8 mouse cellular contexts compared by ENCODE assay signal in the genomic region with DNA sequence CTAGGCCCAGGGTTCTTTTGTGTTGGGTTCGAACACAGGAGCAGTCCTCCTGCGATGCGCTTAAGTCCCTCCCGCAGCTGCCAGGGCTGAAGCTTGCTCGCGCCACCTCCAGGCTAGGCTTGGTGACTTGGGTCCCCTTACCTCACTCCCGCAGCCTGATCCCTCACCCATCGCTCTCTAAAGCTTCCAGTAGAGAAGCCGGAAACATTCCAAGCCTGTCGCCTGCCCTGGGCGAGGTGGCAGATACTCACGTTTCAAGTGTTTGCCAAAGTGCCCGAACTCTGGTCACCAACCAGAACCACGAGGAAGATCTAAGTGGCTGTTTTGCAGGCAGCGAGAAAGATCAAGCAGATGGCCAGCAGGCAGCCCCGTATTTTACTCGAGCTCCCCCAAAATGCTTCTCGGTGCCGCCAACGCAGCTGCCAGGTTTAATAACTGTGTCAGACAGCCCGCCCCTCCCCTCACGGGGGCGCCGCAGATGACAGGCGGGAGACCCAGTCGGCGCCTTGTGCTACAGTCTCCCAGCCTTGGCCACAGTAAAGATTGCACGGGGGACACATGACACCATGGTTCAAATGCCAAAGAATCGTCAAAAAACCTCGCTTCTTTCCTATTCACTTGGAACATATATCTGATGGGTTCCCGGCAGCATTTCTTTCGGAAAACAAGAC. TPM values are rescaled to one million over a fixed set of nuclear protein-coding genes. Genes with fewer than 3 reads are reported as not detected.
A peak's percentile ranks its signal among the peaks of the same experiment; 100 is the strongest.
DNase-seq lines count a peak whose midpoint lies in the region; ATAC-seq lines count a peak whose summit lies in the region.

No protein-coding gene starts in this region.

- H3K27me3 ChIP-seq in intestine, embryonic 14.5 days (replicated peaks; ENCODE audit: control insufficient read depth, insufficient read depth, low read length), result peaks cover 39% of the 10 kb centered on the region

- peak overlapping the region; percentile 57 for H3K4me2 ChIP-seq in intestine, embryonic 14.5 days (ENCODE audit: low read length)

- no peak overlapping the region for H3K27ac ChIP-seq in intestine, embryonic 14.5 days (ENCODE audit: low read depth)

- 1% methylated on average over 32 of the region's 32 CpGs for WGBS in intestine, embryonic 14.5 days

- no peaks in the 10 kb centered on the region for H3K9me3 ChIP-seq in intestine, embryonic 14.5 days (ENCODE audit: control insufficient read depth, low read length)

- peak overlapping the region; percentile 35 for H3K4me3 ChIP-seq in intestine, embryonic 14.5 days (ENCODE audit: low read depth, low read length)

- DNase-seq in adrenal gland, adult 2 months, result peak; percentile 52
- DNase-seq in cerebellum, adult 9-11 months, result peak; percentile 51
- DNase-seq in frontal cortex, adult 2 months (ENCODE audit: extremely low spot score in 1 of 2, low spot score in 1 of 2), result peak; percentile 32 to 72
- peak; percentile 78 for DNase-seq in intestine, embryonic 14.5 days (ENCODE audit: low spot score)
- peak; percentile 51 to 61 for DNase-seq in left cerebral cortex, adult 9 months (ENCODE audit: low spot score in 2 of 2)
- peak; percentile 72 for DNase-seq in lung, postnatal 25 days (ENCODE audit: low spot score)
- peak; percentile 70 for DNase-seq in right cerebral cortex, postnatal 25 days
- no peak for DNase-seq in urinary bladder, postnatal 25 days (ENCODE audit: low spot score)

- 0 out of 2 replicates have a peak, but pooled peaks have one; percentile 53 for ATAC-seq in intestine, embryonic 14.5 days (replicated peaks; ENCODE audit: low FRiP score, low TSS enrichment, low read depth)

- H3K9ac ChIP-seq in intestine, embryonic 14.5 days (ENCODE audit: low read length), result no peak overlapping the region

- H3K4me1 ChIP-seq in intestine, embryonic 14.5 days (replicated peaks; ENCODE audit: control insufficient read depth, insufficient read depth, low read length), result no peaks in the 10 kb centered on the region; the same call in 1 of the 2 replicates

- H3K36me3 ChIP-seq in intestine, embryonic 14.5 days (ENCODE audit: control insufficient read depth, insufficient read depth, low read length), result no peaks in the 10 kb centered on the region

RNA-seq across cellular contexts. Expression of a gene that starts 2.2 kb away (rescaled TPM):
- total RNA-seq in adrenal gland, adult 2 months (2021), result 100 to 1,000 TPM in 1 of 2 experiments, 10 to 100 TPM in 1; 34.1 to 125 TPM
- 58.3 and 115 TPM in 2 replicates for polyA plus RNA-seq in adrenal gland, adult 2 months (2012; rRNA removed)
- 94.3 and 106 TPM in 2 replicates for polyA plus RNA-seq in frontal cortex, adult 2 months (2012; rRNA removed)
- 58.1 and 60.4 TPM in 2 replicates for polyA plus RNA-seq in intestine, embryonic 14.5 days (2014; fragmentation: Nextera tagmentation; extraction: Ambion mirVana)
